Mouse (Mus musculus): Measurements from ENCODE around the gene Thada. TPM values are rescaled to one million over a fixed set of nuclear protein-coding genes. Genes with fewer than 3 reads are reported as not detected.

The Thada gene
- total and polyA plus RNA-seq, 3 experiments = 17.3 to 26.7 (median 22.2) TPM

DNA sequence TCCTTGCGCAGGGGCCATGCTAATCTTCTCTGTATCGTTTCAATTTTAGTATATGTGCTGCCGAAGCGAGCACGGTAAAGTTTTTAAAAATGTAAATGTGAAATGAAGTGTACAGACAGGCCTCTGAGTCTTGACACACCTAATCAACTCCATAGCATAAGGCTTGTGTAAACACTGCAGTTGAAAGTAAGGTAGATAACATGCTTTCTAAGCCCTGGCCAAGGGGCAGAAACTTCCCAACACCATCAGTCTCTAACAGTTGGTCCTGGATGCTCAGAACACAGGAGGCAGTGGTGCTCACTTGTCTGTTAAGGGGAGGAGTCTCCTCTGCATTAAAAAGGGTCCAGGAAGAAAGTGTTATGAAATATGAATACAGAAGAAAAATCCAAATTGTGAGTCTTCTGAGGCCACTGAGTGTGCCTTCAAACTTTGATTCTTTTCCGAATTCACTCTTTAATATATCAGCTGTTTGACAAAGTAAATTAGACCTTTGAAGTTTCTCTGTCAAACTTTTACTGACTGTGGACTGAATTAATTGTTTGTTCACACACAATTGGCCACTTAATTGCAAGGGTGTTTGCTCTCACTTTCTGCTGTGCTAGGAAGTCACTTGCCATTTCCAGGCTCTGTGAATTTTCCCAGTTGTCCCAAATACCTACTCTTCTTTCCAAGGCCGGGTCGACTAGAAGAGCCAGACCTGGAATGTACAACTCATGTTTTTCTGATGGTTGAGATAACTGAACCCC, 178.2 kb downstream of the Thada start:
- H3K36me3 ChIP-seq (replicated peaks in 1 of 2; ENCODE audit: control insufficient read depth in 1 of 2, insufficient read depth in 1 of 2, low read length in 1 of 2) = peaks cover 6 to 54% of the 10 kb centered on the region in 2 experiments
- H3K4me3 ChIP-seq (replicated peaks in 1 of 3; ENCODE audit: low read depth in 2 of 3, low read length in 2 of 3, poor library complexity in 1 of 3) = no peak overlapping the region
- no peaks in the 10 kb centered on the region for H3K27me3 ChIP-seq (replicated peaks)
- H3K27ac ChIP-seq (ENCODE audit: insufficient read depth, low read depth) = no peak overlapping the region
- dilution Hi-C loops (cut with MboI; ENCODE audit: extremely low pct_ligation_motif_present, extremely low pct_unique_long_range_greater_than_20kb, low sequenced_read_pairs) (no loop called here), in situ Hi-C loops (cut with MboI; ENCODE audit: low pct_ligation_motif_present, low pct_unique_long_range_greater_than_20kb, low sequenced_read_pairs) (no loop called here)
- no peaks in the 10 kb centered on the region for H3K9me3 ChIP-seq (replicated peaks; ENCODE audit: low read length)
- no peak overlapping the region for H3K9ac ChIP-seq (ENCODE audit: insufficient read depth, low read depth)
- no peaks in the 10 kb centered on the region for H3K79me2 ChIP-seq (replicated peaks; ENCODE audit: control insufficient read depth, extremely low read depth, insufficient read depth, poor library complexity, severe bottlenecking)
- TF ChIP-seq NELFE (IDR thresholded peaks at IDR 0.05; ENCODE audit: low read depth, low read length) (no peak), POLR2AphosphoS2 (IDR thresholded peaks at IDR 0.05; ENCODE audit: low read depth, low read length) (no peak), JUND (conservative IDR thresholded peaks at IDR 0.05; ENCODE audit: low read depth, low read length) (no peak), RAD21 (IDR thresholded peaks at IDR 0.05; ENCODE audit: low read depth, low read length) (no peak), TBP (conservative IDR thresholded peaks at IDR 0.05; ENCODE audit: low read depth, low read length) (no peak), SMC3 (IDR thresholded peaks at IDR 0.05; ENCODE audit: low read depth, low read length) (no peak), HCFC1 (IDR thresholded peaks at IDR 0.05; ENCODE audit: low read depth, low read length) (no peak), MYC (IDR thresholded peaks at IDR 0.05; ENCODE audit: low read depth, low read length) (no peak), USF1 (IDR thresholded peaks at IDR 0.05; ENCODE audit: low read depth, low read length) (no peak), MEF2A (IDR thresholded peaks at IDR 0.05; ENCODE audit: borderline replicate concordance, low read depth, low read length) (no peak), USF2 (conservative IDR thresholded peaks at IDR 0.05; ENCODE audit: low read depth, low read length) (no peak), KAT2A (IDR thresholded peaks at IDR 0.05; ENCODE audit: insufficient replicate concordance, low read length) (no peak)
- no peak overlapping the region for H3K4me2 ChIP-seq (ENCODE audit: insufficient read depth, low read depth, poor library complexity, severe bottlenecking)
- H3K4me1 ChIP-seq (ENCODE audit: control insufficient read depth in 1 of 2, insufficient read depth in 2 of 2) = peaks cover 0 to 11% of the 10 kb centered on the region in 2 experiments; a peak in 1 of 4 replicates
- DNase-seq (ENCODE audit: extremely low read depth) = no peak

DNA sequence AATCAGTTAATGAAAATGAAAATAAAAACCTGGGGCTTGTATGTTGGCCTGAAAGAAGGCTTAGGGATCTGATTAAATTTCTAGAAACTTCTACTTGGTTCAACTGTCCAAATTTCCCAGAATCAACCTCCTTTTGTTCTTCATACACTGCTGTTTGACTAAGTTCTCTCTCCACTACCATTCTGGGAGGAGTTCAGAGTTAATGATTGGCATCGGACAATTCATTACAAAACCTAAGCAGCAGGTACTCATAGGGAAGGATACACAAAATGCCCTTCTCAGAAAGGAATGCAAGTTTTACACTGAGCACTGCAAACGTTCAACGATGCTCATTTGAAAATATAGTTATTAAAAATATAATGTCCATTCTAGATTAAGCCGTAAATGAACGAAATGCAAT, 179.5 kb downstream of the Thada start:
- H3K9me3 ChIP-seq (replicated peaks; ENCODE audit: low read length) = no peaks in the 10 kb centered on the region
- dilution Hi-C loops (cut with MboI; ENCODE audit: extremely low pct_ligation_motif_present, extremely low pct_unique_long_range_greater_than_20kb, low sequenced_read_pairs) (no loop called here), in situ Hi-C loops (cut with MboI; ENCODE audit: low pct_ligation_motif_present, low pct_unique_long_range_greater_than_20kb, low sequenced_read_pairs) (no loop called here)
- no peaks in the 10 kb centered on the region for H3K27me3 ChIP-seq (replicated peaks)
- no peak overlapping the region for H3K4me3 ChIP-seq (replicated peaks in 1 of 3; ENCODE audit: low read depth in 2 of 3, low read length in 2 of 3, poor library complexity in 1 of 3)
- peaks cover 0 to 7% of the 10 kb centered on the region in 2 experiments; a peak in 1 of 4 replicates for H3K4me1 ChIP-seq (ENCODE audit: control insufficient read depth in 1 of 2, insufficient read depth in 2 of 2)
- H3K27ac ChIP-seq (ENCODE audit: insufficient read depth, low read depth) = no peak overlapping the region
- H3K36me3 ChIP-seq (replicated peaks in 1 of 2; ENCODE audit: control insufficient read depth in 1 of 2, insufficient read depth in 1 of 2, low read length in 1 of 2) = peaks cover 6 to 60% of the 10 kb centered on the region in 2 experiments
- no peak for DNase-seq (ENCODE audit: extremely low read depth)
- H3K79me2 ChIP-seq (replicated peaks; ENCODE audit: control insufficient read depth, extremely low read depth, insufficient read depth, poor library complexity, severe bottlenecking) = no peaks in the 10 kb centered on the region
- H3K9ac ChIP-seq (ENCODE audit: insufficient read depth, low read depth) = no peak overlapping the region
- no peak for TF ChIP-seq CHD1 (IDR thresholded peaks at IDR 0.05; ENCODE audit: low read depth, low read length)
- no peak for TF ChIP-seq UBTF (IDR thresholded peaks at IDR 0.05; ENCODE audit: low read depth, low read length)
- no peak for TF ChIP-seq SIN3A (IDR thresholded peaks at IDR 0.05; ENCODE audit: low read length)
- TF ChIP-seq RCOR1 (conservative IDR thresholded peaks at IDR 0.05; ENCODE audit: low read depth, low read length) = no peak
- TF ChIP-seq ZKSCAN1 (IDR thresholded peaks at IDR 0.05; ENCODE audit: borderline replicate concordance, low read depth, low read length) = no peak
- TF ChIP-seq ELF1 (IDR thresholded peaks at IDR 0.05; ENCODE audit: low read depth, low read length) = no peak
- no peak for TF ChIP-seq E2F4 (IDR thresholded peaks at IDR 0.05; ENCODE audit: insufficient replicate concordance, low read depth, low read length)
- TF ChIP-seq PAX5 (IDR thresholded peaks at IDR 0.05; ENCODE audit: low read length) = no peak
- no peak for TF ChIP-seq TCF12 (IDR thresholded peaks at IDR 0.05; ENCODE audit: low read depth, low read length)
- no peak for TF ChIP-seq MXI1 (IDR thresholded peaks at IDR 0.05; ENCODE audit: low read depth, low read length)
- no peak for TF ChIP-seq POLR2A (IDR thresholded peaks at IDR 0.05; ENCODE audit: low read depth, low read length)
- no peak overlapping the region for H3K4me2 ChIP-seq (ENCODE audit: insufficient read depth, low read depth, poor library complexity, severe bottlenecking)

All from CH12.LX (cell line).